Mouse (Mus musculus): ENCODE results near the gene Gas6.

DNA sequence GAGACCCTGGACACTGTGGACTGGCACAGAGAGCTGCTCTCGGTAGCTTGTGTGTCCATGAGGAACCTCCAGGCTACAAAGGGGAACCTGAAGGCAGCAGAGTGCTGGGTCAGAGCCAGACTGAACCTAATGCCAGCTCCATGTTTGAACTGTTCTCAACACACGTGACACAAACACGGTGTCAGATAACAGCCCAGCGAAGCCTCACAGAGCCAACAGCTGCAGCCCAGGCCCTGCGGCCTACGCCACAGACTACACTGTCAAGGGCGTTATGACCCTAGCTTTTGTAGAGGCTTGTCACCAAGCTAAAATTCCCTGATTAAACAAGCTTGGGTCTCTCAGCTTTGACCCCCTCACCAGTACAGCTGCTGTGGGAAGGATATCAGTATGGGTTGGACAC, 22.0 kb downstream of the Gas6 start:
- TF ChIP-seq GATA1 (IDR thresholded peaks at IDR 0.05; ENCODE audit: borderline replicate concordance, low read length) (no peak), CTCF (IDR thresholded peaks at IDR 0.05; ENCODE audit: low read depth, low read length) (no peak), TAL1 (conservative IDR thresholded peaks at IDR 0.05; ENCODE audit: low read depth, low read length) (no peak)

All from G1E (cell line).